Mouse (Mus musculus) ES-Bruce4 (cell line): ENCODE data around the gene Slc12a3. TPM values are rescaled to one million over a fixed set of nuclear protein-coding genes. Genes with fewer than 3 reads are reported as not detected.

ENCODE experiments used
- H3K27ac ChIP-seq: 2 replicates; pipeline ENCODE4 v1.5.1; 2012; ENCODE audit warnings: low read length, inconsistent platforms; ENCODE audit not compliant: insufficient read depth
- H3K27me3 ChIP-seq: 2 replicates; pipeline ENCODE4 v1.6.1; 2012; ENCODE audit warnings: mild to moderate bottlenecking, low read length, inconsistent platforms; ENCODE audit not compliant: control insufficient read depth, poor library complexity, insufficient read depth, severe bottlenecking
- H3K36me3 ChIP-seq: 2 replicates; pipeline ENCODE4 v1.6.1; 2012; ENCODE audit warnings: inconsistent platforms, mild to moderate bottlenecking, low read length, moderate library complexity; ENCODE audit not compliant: control insufficient read depth, poor library complexity, insufficient read depth, severe bottlenecking
- H3K4me1 ChIP-seq: one replicate; pipeline ENCODE4 v1.8.1; 2011; ENCODE audit warnings: low read length; ENCODE audit not compliant: control insufficient read depth, insufficient read depth
- H3K4me3 ChIP-seq: 2 replicates; pipeline ENCODE4 v1.5.1; 2011; ENCODE audit warnings: low read depth, mild to moderate bottlenecking, low read length
- H3K9ac ChIP-seq: 2 replicates; pipeline ENCODE4 v1.6.1; 2012; ENCODE audit warnings: low read depth, mild to moderate bottlenecking, inconsistent platforms; ENCODE audit not compliant: poor library complexity, severe bottlenecking
- H3K9me3 ChIP-seq: replicated peaks from 2 replicates; pipeline ENCODE4 v1.6.1; 2012; ENCODE audit warnings: mild to moderate bottlenecking, low read length, inconsistent platforms; ENCODE audit not compliant: control insufficient read depth, poor library complexity, insufficient read depth, severe bottlenecking
- CTCF ChIP-seq: IDR thresholded peaks from one replicate; pipeline ENCODE4 v1.8.1; 2011; ENCODE audit warnings: low read depth, low read length
- EP300 ChIP-seq: IDR thresholded peaks from 2 replicates; pipeline ENCODE4 v1.6.1; 2011; ENCODE audit warnings: low read depth, low read length; ENCODE audit not compliant: insufficient read depth
- POLR2A ChIP-seq: IDR thresholded peaks from one replicate; pipeline ENCODE4 v1.8.1; 2011; ENCODE audit warnings: low read length; ENCODE audit not compliant: insufficient read depth
- polyA plus RNA-seq: library from polyadenylated mRNA; stranded (reverse); fragments of >200 nt; gene quantifications from 2 replicates; pipeline ENCODE4 v1.2.4, GENCODE M21; 2011; ENCODE audit warnings: low read depth; ENCODE audit not compliant: missing spikeins, insufficient read depth, insufficient read length

Slc12a3 gene
- polyA plus RNA-seq, 1 experiment: not detected

DNA sequence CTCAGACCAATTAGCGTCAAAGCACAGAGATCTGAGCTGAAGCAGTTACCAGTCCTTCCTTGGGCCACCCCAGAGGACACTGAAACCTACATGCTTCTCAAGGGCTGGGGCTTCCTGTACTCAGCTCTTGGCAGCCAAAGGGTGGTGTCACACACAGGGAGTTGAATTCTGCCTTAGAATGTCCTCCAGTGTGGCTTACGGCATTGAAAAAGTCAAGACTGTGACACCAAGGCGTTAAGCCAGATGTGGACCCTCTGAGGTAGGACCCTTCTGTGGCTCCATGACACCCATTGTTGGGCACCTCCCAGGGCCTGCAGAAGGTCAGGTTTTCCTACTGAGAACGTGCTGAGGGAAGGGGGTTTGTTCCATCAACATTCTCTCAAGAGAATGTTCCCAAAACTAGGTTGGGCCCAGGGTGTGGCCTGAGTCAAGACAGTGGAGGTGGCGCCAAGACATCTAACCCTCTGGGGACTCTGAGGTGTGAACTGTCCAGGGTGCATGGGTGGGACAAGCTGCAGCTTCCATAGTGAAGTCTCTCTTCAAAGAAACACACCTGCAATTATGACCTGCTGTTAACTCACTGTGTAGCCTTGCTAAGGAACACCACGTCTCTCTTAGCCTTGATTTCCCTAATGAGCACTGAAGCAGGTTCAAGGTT lies 32.9 kb downstream of the Slc12a3 start:
- Histone ChIP-seq H3K4me1 (no peaks in the 10 kb centered on the region), H3K27ac (no peak overlapping the region), H3K9ac (no peak overlapping the region), H3K4me3 (no peak overlapping the region), H3K36me3 (no peaks in the 10 kb centered on the region), H3K27me3 (no peaks in the 10 kb centered on the region), H3K9me3 (no peaks in the 10 kb centered on the region)
- TF ChIP-seq CTCF (no peak), EP300 (no peak), POLR2A (no peak)

DNA sequence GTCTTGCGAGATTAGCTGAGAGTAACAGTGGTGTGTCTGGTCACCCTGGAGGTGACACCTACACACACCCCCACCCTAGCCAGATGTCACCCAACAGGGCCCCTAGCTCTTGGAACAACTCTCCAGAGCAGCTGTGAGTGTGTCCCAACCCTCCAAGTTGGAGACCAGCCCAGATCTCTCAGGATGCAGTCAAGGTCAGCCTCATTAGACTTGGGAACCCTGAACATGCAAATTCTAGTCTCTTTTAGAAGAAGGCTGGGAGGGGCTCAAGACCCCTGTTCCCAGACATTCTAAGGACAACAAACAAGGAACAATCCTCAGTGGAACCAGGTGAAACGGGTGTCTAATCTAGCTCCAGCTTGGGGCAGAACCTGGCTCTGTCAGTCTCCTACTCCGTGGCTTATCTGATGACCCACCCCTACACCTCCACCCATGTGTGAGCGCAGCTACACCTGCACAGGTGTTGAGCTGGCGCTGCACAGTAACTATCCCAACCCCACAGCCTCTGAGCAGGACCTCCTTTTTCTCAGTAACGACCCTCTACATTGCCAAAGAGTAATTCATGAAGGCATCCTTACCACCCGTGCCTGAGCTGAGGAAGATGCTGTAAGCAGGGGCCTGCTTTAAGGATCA lies 33.7 kb downstream of the Slc12a3 start:
- H3K27ac ChIP-seq: no peak overlapping the region

DNA sequence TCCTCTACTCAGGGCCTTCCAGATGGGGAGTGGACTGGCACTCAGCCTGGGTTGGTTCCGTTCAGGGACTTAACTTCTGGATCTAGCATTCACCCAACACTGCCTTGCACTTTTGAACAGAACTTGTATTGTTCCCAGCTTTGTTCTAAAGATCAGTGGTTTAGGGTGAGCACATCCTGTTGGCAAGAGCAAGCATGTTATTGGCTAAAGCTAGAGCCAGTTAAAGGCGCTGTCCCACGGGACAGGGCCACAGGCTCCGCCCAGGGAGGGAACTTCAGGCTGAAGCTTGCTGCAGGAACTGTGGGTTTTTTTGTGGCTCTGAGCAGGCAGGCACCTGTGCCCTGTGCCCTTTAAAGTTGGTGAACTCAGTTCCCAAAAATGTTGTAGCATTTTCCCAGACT lies 34.3 kb downstream of the Slc12a3 start:
- H3K27ac ChIP-seq: no peak overlapping the region
- no peak overlapping the region for H3K9ac ChIP-seq
- H3K9me3 ChIP-seq: no peaks in the 10 kb centered on the region
- no peaks in the 10 kb centered on the region for H3K27me3 ChIP-seq
- no peak overlapping the region for H3K4me3 ChIP-seq
- no peaks in the 10 kb centered on the region for H3K4me1 ChIP-seq
- TF ChIP-seq POLR2A (no peak), CTCF (no peak), EP300 (no peak)
- H3K36me3 ChIP-seq: no peaks in the 10 kb centered on the region

More for the DNA sequence above, 33.7 kb downstream of the Slc12a3 start:
- H3K9me3 ChIP-seq: no peaks in the 10 kb centered on the region
- no peaks in the 10 kb centered on the region for H3K4me1 ChIP-seq
- no peak overlapping the region for H3K4me3 ChIP-seq
- H3K27me3 ChIP-seq: no peaks in the 10 kb centered on the region
- no peak overlapping the region for H3K9ac ChIP-seq
- no peaks in the 10 kb centered on the region for H3K36me3 ChIP-seq
- TF ChIP-seq POLR2A: no peak
- TF ChIP-seq CTCF: no peak
- TF ChIP-seq EP300: no peak

DNA sequence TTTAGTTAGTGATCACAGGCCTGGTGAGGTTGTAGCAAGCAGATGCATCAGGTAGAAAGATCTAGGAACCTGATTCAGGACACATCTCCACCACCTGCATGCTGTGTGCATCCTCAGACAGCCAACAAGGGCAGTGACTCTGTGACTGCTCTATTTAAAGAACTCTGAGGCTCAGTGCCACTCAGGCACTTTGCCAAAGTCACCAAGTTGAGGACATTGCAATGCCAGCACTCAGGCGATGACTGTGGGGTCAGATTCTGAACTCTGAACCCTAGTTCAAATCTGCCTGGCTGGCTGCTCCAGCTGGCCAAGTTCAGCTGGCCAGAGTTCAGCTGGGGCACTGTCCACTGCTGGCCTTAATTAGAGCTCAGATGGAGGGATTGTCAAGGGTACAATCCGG lies 34.9 kb downstream of the Slc12a3 start:
- H3K27me3 ChIP-seq: no peaks in the 10 kb centered on the region
- TF ChIP-seq CTCF: no peak
- TF ChIP-seq POLR2A: no peak
- TF ChIP-seq EP300: no peak
- no peaks in the 10 kb centered on the region for H3K36me3 ChIP-seq
- no peak overlapping the region for H3K9ac ChIP-seq
- H3K4me3 ChIP-seq: no peak overlapping the region
- no peaks in the 10 kb centered on the region for H3K4me1 ChIP-seq
- H3K9me3 ChIP-seq: no peaks in the 10 kb centered on the region
- H3K27ac ChIP-seq: no peak overlapping the region

DNA sequence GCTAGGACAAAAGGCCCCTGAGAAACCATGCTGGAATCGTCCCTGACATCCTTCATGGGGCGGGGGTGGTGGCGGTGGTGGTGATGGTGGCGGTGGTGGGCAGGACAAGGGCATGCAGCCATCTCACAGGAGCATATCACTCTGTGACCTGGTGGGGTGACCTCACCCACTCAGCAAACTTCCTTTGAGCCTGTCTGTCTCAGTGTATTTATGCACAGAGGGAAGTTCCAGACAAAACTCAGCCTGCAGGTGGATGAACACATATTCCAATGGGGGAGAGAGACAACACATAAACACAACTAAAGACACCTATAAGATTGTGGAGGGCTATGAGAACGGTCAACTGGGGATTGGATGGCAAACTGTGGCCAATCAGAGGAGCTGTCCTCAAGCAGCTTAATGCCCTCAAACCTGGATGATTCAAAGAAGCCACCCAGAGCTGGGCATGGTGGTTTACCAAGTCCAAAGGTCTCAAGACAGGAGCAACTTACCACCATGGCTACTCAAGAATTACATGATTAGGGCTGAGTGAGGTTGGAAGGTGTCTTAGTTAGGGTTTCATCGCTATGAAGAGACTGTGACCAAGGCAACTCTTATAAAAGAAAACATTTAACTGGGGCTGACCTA lies 35.8 kb downstream of the Slc12a3 start:
- H3K9me3 ChIP-seq: no peaks in the 10 kb centered on the region
- no peak overlapping the region for H3K9ac ChIP-seq
- TF ChIP-seq CTCF: no peak
- TF ChIP-seq EP300: no peak
- TF ChIP-seq POLR2A: no peak
- H3K4me1 ChIP-seq: no peaks in the 10 kb centered on the region
- no peak overlapping the region for H3K4me3 ChIP-seq
- no peaks in the 10 kb centered on the region for H3K36me3 ChIP-seq
- H3K27ac ChIP-seq: no peak overlapping the region
- no peaks in the 10 kb centered on the region for H3K27me3 ChIP-seq

DNA sequence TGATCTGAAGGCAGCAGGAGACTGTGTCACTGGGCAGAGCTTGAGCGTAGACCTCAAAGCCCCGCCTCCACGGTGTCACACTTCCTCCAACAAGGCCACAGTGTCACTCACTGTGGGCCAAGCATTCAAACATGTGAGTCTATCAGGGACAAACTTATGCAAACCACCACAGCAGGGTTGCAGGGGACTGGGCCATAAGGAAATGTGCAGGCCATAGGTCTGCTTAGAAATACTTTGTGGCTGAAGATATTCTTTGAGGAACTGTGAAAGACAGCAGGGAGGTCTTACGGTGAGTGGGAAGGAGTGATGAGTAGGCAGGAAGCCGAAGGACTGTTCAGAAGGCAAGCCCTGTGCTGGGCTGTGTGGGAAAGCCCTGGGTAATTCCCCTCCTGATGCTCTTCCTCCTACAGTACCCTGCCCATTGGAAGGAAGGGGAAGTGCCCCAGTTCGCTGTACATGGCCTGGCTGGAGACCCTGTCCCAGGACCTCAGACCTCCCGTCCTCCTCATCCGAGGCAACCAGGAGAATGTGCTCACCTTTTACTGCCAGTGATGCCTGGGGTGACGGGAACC lies 36.5 kb downstream of the Slc12a3 start:
- no peak overlapping the region for H3K27ac ChIP-seq
- no peaks in the 10 kb centered on the region for H3K4me1 ChIP-seq
- H3K9me3 ChIP-seq: no peaks in the 10 kb centered on the region
- H3K4me3 ChIP-seq: no peak overlapping the region
- H3K27me3 ChIP-seq: no peaks in the 10 kb centered on the region
- TF ChIP-seq EP300 (no peak), POLR2A (no peak), CTCF (no peak)
- no peak overlapping the region for H3K9ac ChIP-seq
- H3K36me3 ChIP-seq: no peaks in the 10 kb centered on the region
